Mouse (Mus musculus) MEL (cell line): ENCODE results near the gene Gstp3.

Source experiments
- CTCF ChIP-seq, 3 experiments: IDR thresholded peaks in 2 of 3; conservative IDR thresholded peaks in 1 of 3; 2 replicates each; pipeline ENCODE4 v1.5.1; 2011 to 2012; ENCODE audit warnings: low read length in 3 of 3, low read depth in 2 of 3, mild to moderate bottlenecking in 2 of 3, improper control_type of control experiment in 1 of 3, inconsistent platforms in 1 of 3, mixed read lengths in 1 of 3, moderate library complexity in 1 of 3; ENCODE audit not compliant: control insufficient read depth in 1 of 3, insufficient read depth in 1 of 3, poor library complexity in 1 of 3, severe bottlenecking in 1 of 3
- EP300 ChIP-seq, 2 experiments: IDR thresholded peaks; 2 replicates each; pipeline ENCODE4 v1.6.1; 2011; ENCODE audit warnings: improper control_type of control experiment in 2 of 2, low read length in 2 of 2, low read depth in 1 of 2, mild to moderate bottlenecking in 1 of 2
- GABPA ChIP-seq: IDR thresholded peaks from 2 replicates; pipeline ENCODE4 v1.6.1; 2012; ENCODE audit warnings: low read depth, mild to moderate bottlenecking, inconsistent platforms, low read length, improper control_type of control experiment, moderate library complexity
- KAT2A ChIP-seq: conservative IDR thresholded peaks from 2 replicates; pipeline ENCODE4 v1.6.1; 2012; ENCODE audit warnings: low read depth, low read length, improper control_type of control experiment, inconsistent platforms
- MAX ChIP-seq: IDR thresholded peaks from 2 replicates; pipeline ENCODE4 v1.6.1; 2011; ENCODE audit warnings: low read length, improper control_type of control experiment
- POLR2A ChIP-seq, 2 experiments: IDR thresholded peaks; 2 replicates each; pipeline ENCODE4 v1.6.1; 2011 to 2012; ENCODE audit warnings: low read length in 2 of 2, mild to moderate bottlenecking in 2 of 2, control low read depth in 1 of 2, improper control_type of control experiment in 1 of 2, low read depth in 1 of 2, moderate library complexity in 1 of 2; ENCODE audit not compliant: control insufficient read depth in 1 of 2, insufficient read depth in 1 of 2, poor library complexity in 1 of 2
- RAD21 ChIP-seq: IDR thresholded peaks from 2 replicates; pipeline ENCODE4 v1.6.1; 2011; ENCODE audit warnings: mild to moderate bottlenecking, low read depth, low read length, improper control_type of control experiment
- SMC3 ChIP-seq: IDR thresholded peaks from 2 replicates; pipeline ENCODE4 v1.6.1; 2011; ENCODE audit warnings: low read depth, low read length, improper control_type of control experiment
- USF1 ChIP-seq: IDR thresholded peaks from 2 replicates; pipeline ENCODE4 v1.6.1; 2014; ENCODE audit warnings: low read depth, mild to moderate bottlenecking, inconsistent platforms, low read length, improper control_type of control experiment, moderate library complexity
- ZKSCAN1 ChIP-seq: IDR thresholded peaks from 2 replicates; pipeline ENCODE4 v1.6.1; 2012; ENCODE audit warnings: low read depth, mild to moderate bottlenecking, inconsistent platforms, low read length, improper control_type of control experiment, moderate library complexity
- ZMIZ1 ChIP-seq: IDR thresholded peaks from 2 replicates; pipeline ENCODE4 v1.6.1; 2012; ENCODE audit warnings: low read depth, mild to moderate bottlenecking, inconsistent platforms, low read length, improper control_type of control experiment, moderate library complexity
- ZNF384 ChIP-seq: IDR thresholded peaks from 2 replicates; pipeline ENCODE4 v1.6.1; 2012; ENCODE audit warnings: low read depth, mild to moderate bottlenecking, inconsistent platforms, low read length, improper control_type of control experiment

- TF ChIP-seq ZNF384 (no peak), ZKSCAN1 (no peak), ZMIZ1 (no peak), EP300 (IDR thresholded peaks at IDR 0.05; ENCODE audit: low read depth in 1 of 2, low read length in 2 of 2) (no peak), CTCF (IDR thresholded peaks at IDR 0.05 in 2 of 3, conservative IDR thresholded peaks at IDR 0.05 in 1 of 3; ENCODE audit: control insufficient read depth in 1 of 3, insufficient read depth in 1 of 3, low read depth in 2 of 3, low read length in 3 of 3, poor library complexity in 1 of 3, severe bottlenecking in 1 of 3) (no peak), POLR2A (IDR thresholded peaks at IDR 0.05; ENCODE audit: control insufficient read depth in 1 of 2, insufficient read depth in 1 of 2, low read depth in 1 of 2, low read length in 2 of 2, poor library complexity in 1 of 2) (no peak), GABPA (no peak), SMC3 (no peak), KAT2A (no peak), RAD21 (no peak), MAX (no peak), USF1 (no peak)
Measured at GRCm38 (mm10) chr19:4056727-4057126, 2.6 kb downstream of the Gstp3 start.
